Mouse (Mus musculus) C2C12 (cell line): ENCODE measurements around the gene Mif4gd.

Source experiments
- CTCF ChIP-seq: IDR thresholded peaks from one replicate; pipeline ENCODE4 v1.5.1; 2011; ENCODE audit not compliant: control insufficient read depth, insufficient read depth, insufficient read length
- MAX ChIP-seq: IDR thresholded peaks from one replicate; pipeline ENCODE4 v1.6.1; 2011; ENCODE audit warnings: mild to moderate bottlenecking, control low read depth
- MYOD1 ChIP-seq: IDR thresholded peaks from one replicate; pipeline ENCODE4 v1.6.1; 2011; ENCODE audit warnings: low read depth; ENCODE audit not compliant: control insufficient read depth, insufficient read length
- USF1 ChIP-seq: IDR thresholded peaks from one replicate; pipeline ENCODE4 v1.6.1; 2011; ENCODE audit warnings: low read depth, mild to moderate bottlenecking, control low read depth, moderate library complexity

- TF ChIP-seq CTCF (no peak), MYOD1 (no peak), USF1 (no peak), MAX (no peak)
These were observed 13.0 kb downstream of the Mif4gd start for GRCm38 (mm10) chr11:115599722-115600121.
